Mouse (Mus musculus) heart, adult 9 months (tissue): ENCODE results near the gene Telo2.

ENCODE experiments used
- DNase-seq, 2 experiments: peaks; one replicate each; pipeline ENCODE4 v3.0.0; 2022; ENCODE audit warnings: low spot score in 2 of 2

Telo2 gene

DNA sequence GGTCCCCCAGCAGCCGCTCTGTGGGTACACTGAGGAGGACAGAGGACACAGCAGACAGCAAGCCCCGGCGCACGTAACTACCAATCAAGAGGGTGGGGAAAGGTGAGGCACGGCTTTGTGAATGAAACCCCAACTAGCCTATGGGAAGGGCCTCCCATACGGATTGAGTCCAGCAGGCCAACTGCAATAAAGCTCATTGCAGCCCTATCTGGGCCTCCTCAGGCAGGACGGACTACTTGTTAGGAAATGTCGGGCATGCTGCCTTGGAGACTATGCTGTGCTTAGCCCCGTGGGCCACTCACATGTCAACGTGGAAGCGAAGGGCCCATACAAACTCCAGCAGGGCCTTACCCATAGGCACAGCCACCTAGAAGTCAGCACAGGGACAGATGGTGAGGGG, 14.4 kb downstream of the Telo2 start:
- DNase-seq: no peak

GRCm38 (mm10) chr17:25100052-25100451, 15.7 kb downstream of the Telo2 start:
- no peak for DNase-seq

DNA sequence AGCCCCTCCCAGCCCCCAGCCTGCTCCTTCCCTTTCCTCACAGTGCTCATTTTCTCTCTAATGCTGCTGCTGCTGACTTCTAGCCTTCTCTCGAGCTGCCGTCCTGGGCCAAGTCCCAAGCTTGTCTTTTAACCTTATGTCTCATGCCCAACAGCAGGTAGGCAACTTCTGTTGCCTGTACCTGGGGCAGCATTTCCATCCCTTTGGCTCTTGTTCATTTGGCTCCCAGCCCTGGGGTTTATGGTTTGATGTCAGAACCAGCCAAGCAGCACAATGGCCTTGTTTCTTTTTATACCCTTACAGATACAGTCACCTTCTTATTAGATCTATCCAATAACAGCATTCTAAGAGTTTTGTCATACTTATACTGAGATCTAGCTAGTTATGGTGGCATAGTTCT, 19.5 kb downstream of the Telo2 start:
- DNase-seq: no peak

GRCm38 (mm10) chr17:25090450-25090849, 25.3 kb downstream of the Telo2 start:
- no peak for DNase-seq

- DNase-seq: no peak
Observed at GRCm38 (mm10) chr17:25089158-25089557, 26.6 kb downstream of the Telo2 start.

DNA sequence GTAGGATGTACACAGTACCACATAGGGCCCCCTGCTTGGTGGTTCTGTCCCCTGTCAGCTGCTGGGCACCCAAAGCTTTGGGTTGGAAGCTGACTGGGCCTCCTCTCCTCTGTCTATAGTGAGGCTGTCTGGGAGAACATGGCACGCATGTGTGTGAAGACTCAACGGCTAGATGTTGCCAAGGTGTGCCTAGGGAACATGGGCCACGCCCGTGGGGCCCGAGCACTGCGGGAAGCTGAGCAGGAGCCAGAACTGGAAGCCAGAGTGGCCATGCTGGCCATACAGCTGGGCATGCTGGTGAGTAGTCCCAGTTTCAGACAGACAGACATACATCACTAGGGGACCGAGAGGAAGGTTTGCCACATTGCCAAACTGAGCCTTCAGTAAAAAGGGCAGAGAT, 29.0 kb downstream of the Telo2 start:
- no peak for DNase-seq

DNA sequence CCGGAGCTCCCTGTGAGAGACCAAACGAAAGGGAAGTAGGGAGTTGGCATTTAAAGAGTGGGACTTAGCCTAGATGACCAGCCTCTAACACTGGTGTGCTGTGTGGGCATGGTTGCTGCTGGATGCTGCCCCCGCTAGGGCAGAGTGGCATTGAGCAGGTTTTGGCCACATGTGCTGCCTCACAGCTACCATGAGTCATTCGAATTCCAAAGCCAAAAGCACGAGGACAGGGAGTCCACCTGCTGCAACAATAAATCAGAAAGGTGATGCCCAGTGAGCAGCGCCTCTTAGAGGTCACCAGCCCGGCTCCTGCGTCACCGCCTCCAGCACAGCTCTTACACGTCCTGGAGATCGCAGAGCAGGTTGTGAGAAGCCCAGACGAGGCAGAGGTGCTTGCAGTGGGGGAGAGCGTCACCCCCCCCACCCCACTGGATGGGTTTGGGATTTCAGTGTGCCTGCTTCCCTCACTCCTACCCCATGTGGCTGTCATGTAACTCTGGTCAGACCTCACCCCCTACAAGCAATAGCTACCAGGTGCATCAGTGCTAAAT, 30.9 kb downstream of the Telo2 start:
- no peak for DNase-seq

GRCm38 (mm10) chr17:25083444-25083931, 32.3 kb downstream of the Telo2 start, which contains the start of gene Tmem204:
TSS of gene Tmem204 (minus strand) at chr17:25083591.
- DNase-seq: peak; percentile 91 to 95

GRCm38 (mm10) chr17:25082887-25083286, 32.9 kb downstream of the Telo2 start:
- no peak for DNase-seq

DNA sequence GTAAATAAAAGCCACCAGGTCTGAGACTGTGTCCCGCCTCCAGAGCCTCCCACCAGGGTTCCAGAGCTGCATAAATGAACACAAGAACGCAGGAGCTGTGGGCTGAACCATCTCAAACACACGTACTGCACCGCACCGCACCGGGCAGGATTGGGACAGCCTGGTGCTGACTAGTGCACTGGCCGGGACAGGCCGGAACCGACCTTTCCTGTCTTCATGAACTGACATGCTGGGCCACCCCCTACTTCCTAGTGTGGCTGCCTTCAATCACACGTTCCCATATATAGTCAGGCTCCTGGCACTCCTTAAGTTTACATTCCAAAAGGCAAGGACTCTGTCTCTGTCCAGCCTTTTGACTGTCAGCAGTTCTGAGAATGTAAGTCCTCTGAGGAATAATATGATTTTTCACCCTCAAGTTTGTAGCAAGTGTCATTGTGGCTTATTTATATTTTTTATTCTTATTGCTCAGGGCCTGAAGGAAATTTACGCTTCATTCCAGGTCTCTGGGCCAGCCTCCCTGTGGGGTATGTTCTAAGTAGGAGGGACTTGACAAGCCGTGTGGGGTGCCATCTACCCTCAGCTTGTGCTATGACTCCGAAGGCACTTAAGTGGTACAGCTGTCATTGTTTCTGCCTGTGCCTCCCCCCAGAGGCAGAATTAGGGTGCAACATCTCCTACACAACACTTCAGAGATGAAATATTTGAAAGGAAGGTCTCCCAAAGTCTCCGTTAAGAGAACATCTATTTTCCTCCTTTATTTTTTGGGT, 33.5 kb downstream of the Telo2 start:
- peak; percentile 53 to 59 for DNase-seq

GRCm38 (mm10) chr17:25080960-25081381, 34.8 kb downstream of the Telo2 start:
- DNase-seq: peak; percentile 90 to 94

DNA sequence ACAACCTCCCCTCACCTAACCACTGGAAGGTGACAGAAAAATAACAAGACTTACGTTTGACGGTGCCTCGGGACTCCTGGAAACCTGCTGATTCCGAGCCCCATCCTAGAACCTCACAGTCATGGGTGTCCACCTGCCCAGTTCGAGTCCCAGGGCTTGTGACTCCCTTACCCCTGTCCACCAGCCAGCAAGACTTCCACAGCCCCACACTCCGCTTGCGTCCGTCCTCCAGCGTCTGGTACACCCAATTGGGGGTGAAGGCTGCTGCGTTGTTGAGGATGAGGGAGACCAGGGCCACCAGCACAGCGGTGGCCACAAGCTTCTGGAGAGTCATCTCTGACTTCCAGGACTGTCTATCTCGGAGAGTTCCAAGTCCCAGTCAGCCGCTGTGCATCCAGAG, 35.6 kb downstream of the Telo2 start:
- peak in 1 of 2 experiments; percentile 16 for DNase-seq

DNA sequence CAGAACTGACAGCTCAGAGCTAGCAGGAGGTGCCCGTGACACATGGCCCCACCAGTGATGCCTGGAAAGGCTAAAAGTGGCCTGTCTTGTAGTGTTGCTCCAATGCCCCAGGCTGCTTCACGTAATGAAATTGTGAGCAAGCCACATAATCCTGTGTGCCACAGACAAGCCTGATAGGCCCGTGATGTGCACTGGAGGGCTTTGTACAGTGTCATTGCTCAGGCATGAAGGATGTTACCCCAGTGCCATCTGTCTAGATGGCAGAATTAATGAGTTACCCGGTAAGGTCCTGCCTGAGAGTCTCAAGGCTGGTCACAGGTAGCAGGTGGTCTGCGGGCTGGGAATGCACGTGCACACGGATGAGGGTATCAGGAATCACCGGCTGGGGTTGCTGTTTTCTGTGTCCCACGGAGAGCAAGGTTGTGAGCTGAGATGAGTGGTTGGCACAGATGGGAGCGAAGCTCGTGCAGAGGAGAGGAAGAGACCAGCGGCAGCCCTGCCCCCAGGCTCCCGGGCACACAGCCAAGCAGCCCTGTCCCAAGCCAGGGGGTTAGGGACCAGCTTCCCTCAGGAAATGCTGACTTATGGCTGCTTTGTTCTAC, 37.9 kb downstream of the Telo2 start:
- DNase-seq: peak; percentile 73 to 74

DNA sequence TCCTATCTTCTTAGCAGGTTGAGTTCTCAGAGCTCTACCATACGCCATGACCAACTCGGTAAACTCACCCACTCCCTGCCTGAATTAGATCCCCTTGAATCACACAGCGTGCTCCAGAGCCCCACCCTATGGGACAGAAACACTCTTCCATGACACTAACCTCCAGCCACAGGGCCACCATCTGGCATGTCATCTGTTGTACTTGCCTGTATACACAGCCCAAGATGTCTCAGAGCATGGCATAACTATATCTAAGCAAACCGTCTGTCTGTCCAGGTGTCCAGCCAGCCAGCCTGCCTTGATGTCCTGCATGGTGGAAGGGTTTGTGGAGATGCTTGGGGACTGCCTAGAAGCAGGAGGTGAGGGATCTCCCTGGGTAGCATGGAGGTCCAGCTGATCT, 38.9 kb downstream of the Telo2 start:
- DNase-seq: no peak

DNA sequence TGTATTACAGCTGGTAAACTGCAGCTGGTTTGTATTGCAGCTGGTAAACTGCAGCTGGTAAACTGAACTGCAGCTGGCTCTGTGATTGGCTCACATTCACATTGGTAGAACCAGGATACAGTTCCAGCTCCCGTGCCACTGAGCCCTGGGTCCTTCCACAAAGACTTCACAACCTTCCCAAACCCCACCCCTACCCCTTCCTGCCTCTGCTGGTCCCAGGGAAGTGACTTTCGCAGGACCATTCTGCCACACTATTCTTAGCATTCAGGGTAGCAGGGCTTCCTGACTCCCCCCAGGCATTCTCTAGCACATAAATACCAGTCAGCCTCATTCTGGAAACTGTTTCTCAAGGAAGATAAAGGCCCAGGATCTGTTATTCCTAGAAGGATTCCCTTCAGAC, 47.1 kb downstream of the Telo2 start:
- DNase-seq: no peak

GRCm38 (mm10) chr17:25067442-25067851, 48.3 kb downstream of the Telo2 start:
- peak; percentile 83 to 92 for DNase-seq

- DNase-seq: peak; percentile 67 to 68
Observed at GRCm38 (mm10) chr17:25066595-25066994, 49.2 kb downstream of the Telo2 start.

DNA sequence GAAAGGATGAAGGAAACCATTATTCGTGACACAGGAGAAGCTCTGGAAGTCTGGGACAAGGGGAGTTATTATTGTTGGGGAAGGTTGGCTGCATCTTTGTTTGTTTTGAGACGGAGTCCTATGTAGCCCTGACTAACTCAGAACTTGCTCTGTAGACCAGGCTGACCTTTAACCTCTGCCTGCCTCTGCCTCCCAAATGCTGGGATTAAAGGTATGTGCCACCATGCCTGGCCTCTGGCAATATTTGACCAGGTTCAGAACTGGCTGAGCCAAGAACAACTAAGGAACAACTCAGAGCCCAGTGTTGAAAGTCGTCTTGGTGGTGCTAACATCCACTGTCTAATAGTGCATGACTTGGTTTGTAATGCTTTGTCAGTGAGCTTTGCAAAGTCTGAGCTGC, 50.6 kb downstream of the Telo2 start:
- no peak for DNase-seq

DNA sequence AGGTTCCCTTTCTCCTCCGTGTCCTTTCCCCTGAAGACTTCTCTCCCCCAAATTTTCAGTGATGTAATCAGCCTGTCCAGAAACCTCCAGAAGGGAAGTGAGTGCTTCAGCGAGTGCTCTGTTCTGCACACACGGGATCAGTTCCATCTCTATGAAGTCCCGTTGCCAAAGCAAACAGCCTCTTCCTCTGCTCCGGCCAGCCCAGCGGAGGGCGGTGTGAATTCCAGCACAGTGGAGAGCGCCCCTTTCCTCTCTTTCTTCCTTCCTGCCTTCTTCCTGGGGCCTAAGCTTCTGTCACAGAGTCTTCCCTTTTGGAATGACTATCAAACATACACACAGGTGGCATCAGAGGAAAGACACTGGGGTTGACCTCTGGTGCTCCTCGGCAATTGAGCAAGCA, 51.4 kb downstream of the Telo2 start:
- peak; percentile 88 to 92 for DNase-seq

DNA sequence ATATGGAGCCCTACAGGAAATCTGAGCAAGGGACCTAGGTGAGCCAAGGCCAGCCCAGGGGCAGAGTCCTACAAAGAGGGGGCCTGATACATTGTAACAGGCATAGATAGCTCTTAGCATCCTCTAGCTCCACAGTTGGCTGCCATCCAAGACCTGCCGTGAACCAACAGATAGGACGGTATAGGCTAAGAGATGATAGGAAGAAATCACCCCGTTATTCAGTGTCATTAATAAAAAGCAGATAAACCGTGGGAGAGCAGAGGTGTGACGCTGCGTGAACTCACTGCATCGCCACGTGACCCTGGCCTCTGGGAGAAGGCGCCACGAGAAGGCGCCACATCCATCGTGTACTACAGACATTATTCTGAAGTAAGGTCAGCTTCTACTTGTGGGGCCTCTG, 51.9 kb downstream of the Telo2 start:
- peak in 1 of 2 experiments; percentile 50 for DNase-seq

GRCm38 (mm10) chr17:25063261-25063660, 52.5 kb downstream of the Telo2 start:
- no peak for DNase-seq

GRCm38 (mm10) chr17:25057041-25057440, 58.7 kb downstream of the Telo2 start:
- no peak for DNase-seq

- no peak for DNase-seq
Observed at GRCm38 (mm10) chr17:25053274-25053673, 62.5 kb downstream of the Telo2 start.
